Mouse (Mus musculus) lung, adult 18-20 months (tissue): Measurements from ENCODE around the gene Med13l.

Experiments
- DNase-seq, 2 experiments: peaks; one replicate each; pipeline ENCODE4 v3.0.0; 2022; ENCODE audit warnings: mixed read lengths in 2 of 2

Gene Med13l

GRCm38 (mm10) chr5:118735738-118736137 is 175.3 kb downstream of the Med13l start:
- DNase-seq: no peak

- peak; percentile 42 to 60 for DNase-seq
Observed at GRCm38 (mm10) chr5:118737548-118737947, 177.1 kb downstream of the Med13l start.

GRCm38 (mm10) chr5:118743067-118743466 is 182.6 kb downstream of the Med13l start:
- no peak for DNase-seq

- no peak for DNase-seq
Observed at GRCm38 (mm10) chr5:118747026-118747425, 186.5 kb downstream of the Med13l start.

- DNase-seq: no peak
Observed at GRCm38 (mm10) chr5:118751446-118752179, 191.1 kb downstream of the Med13l start.

- no peak for DNase-seq
Observed at GRCm38 (mm10) chr5:118752868-118753267, 192.4 kb downstream of the Med13l start.

- DNase-seq: no peak
Observed at GRCm38 (mm10) chr5:118753471-118754044, 193.1 kb downstream of the Med13l start.

- no peak for DNase-seq
Observed at GRCm38 (mm10) chr5:118754191-118754759, 193.8 kb downstream of the Med13l start.

GRCm38 (mm10) chr5:118756078-118756477 is 195.6 kb downstream of the Med13l start:
- DNase-seq: no peak

GRCm38 (mm10) chr5:118757396-118758301 is 197.2 kb downstream of the Med13l start:
- DNase-seq: no peak

GRCm38 (mm10) chr5:118760986-118761385 is 200.5 kb downstream of the Med13l start:
- no peak for DNase-seq

- DNase-seq: no peak
Observed at GRCm38 (mm10) chr5:118762499-118763185, 202.2 kb downstream of the Med13l start.

- no peak for DNase-seq
Observed at GRCm38 (mm10) chr5:118763353-118763752, 202.9 kb downstream of the Med13l start.

GRCm38 (mm10) chr5:118769143-118769542 is 208.7 kb downstream of the Med13l start:
- DNase-seq: no peak

GRCm38 (mm10) chr5:118773866-118774265 is 213.4 kb downstream of the Med13l start:
- peak in 1 of 2 experiments; percentile 18 for DNase-seq

GRCm38 (mm10) chr5:118776396-118776795 is 215.9 kb downstream of the Med13l start:
- no peak for DNase-seq

- DNase-seq: peak; percentile 46 to 53
Observed at GRCm38 (mm10) chr5:118781598-118781997, 221.1 kb downstream of the Med13l start.

- no peak for DNase-seq
Observed at GRCm38 (mm10) chr5:118782139-118782538, 221.7 kb downstream of the Med13l start.

- DNase-seq: no peak
Observed at GRCm38 (mm10) chr5:118789226-118789625, 228.7 kb downstream of the Med13l start.

GRCm38 (mm10) chr5:118789776-118790175 is 229.3 kb downstream of the Med13l start:
- no peak for DNase-seq

GRCm38 (mm10) chr5:118797811-118798210 is 237.3 kb downstream of the Med13l start:
- DNase-seq: no peak

GRCm38 (mm10) chr5:118801592-118801991 is 241.1 kb downstream of the Med13l start:
- no peak for DNase-seq
